Mouse (Mus musculus) adrenal gland, postnatal 0 days (tissue): ENCODE measurements around the gene Tppp. TPM values are rescaled to one million over a fixed set of nuclear protein-coding genes. Genes with fewer than 3 reads are reported as not detected.

Experiments
- polyA plus RNA-seq: library from polyadenylated mRNA; unstranded; fragments of >200 nt; fragmentation: Nextera tagmentation; extraction: Ambion mirVana; gene quantifications from 2 replicates; pipeline ENCODE4 v1.2.1, GENCODE M21; 2015

The Tppp gene
- 1.4 and 2.1 TPM in 2 replicates for polyA plus RNA-seq

GRCm38 (mm10) chr13:74008948-74009718, at the start of gene Tppp:
Gene Tppp, plus strand, starts transcription at chr13:74009407.

GRCm38 (mm10) chr13:73963551-73963950, 45.7 kb upstream of the Tppp start, which contains the start of gene Zdhhc11:
Gene Zdhhc11, plus strand, starts transcription at chr13:73963851.

GRCm38 (mm10) chr13:74061613-74062377, 52.6 kb downstream of the Tppp start, which contains the start of gene Cep72:
Gene Cep72, minus strand, starts transcription at chr13:74062299.

Other genes starting within 250 kb of the Tppp start
- gene Nkd2, start 161.8 kb upstream of the Tppp start, polyA plus RNA-seq, result 2.6 and 3.6 TPM in 2 replicates
- 9.7 and 9.8 TPM in 2 replicates for gene Trip13, start 71.6 kb upstream of the Tppp start, polyA plus RNA-seq
- gene Brd9, start 71.6 kb upstream of the Tppp start, polyA plus RNA-seq, result 25.9 and 35.3 TPM in 2 replicates
- not detected in 2 replicates for gene Zdhhc11, start 45.6 kb upstream of the Tppp start, polyA plus RNA-seq
- gene Cep72, start 52.9 kb downstream of the Tppp start, polyA plus RNA-seq, result 6.5 and 8.9 TPM in 2 replicates
- gene Slc9a3, start 112.0 kb downstream of the Tppp start, polyA plus RNA-seq, result 0.11 TPM in 1 of 2 replicates, not detected in the other
- 38.8 and 53.0 TPM in 2 replicates for gene Exoc3, start 199.3 kb downstream of the Tppp start, polyA plus RNA-seq